Mouse (Mus musculus): Measurements from ENCODE around the gene Scube1. TPM values are rescaled to one million over a fixed set of nuclear protein-coding genes. Genes with fewer than 3 reads are reported as not detected.
A peak's percentile ranks its signal among the peaks of the same experiment; 100 is the strongest.

The Scube1 gene
- total and polyA plus RNA-seq, 2 experiments from 2014 or later: 4.7 to 14.9 TPM

DNA sequence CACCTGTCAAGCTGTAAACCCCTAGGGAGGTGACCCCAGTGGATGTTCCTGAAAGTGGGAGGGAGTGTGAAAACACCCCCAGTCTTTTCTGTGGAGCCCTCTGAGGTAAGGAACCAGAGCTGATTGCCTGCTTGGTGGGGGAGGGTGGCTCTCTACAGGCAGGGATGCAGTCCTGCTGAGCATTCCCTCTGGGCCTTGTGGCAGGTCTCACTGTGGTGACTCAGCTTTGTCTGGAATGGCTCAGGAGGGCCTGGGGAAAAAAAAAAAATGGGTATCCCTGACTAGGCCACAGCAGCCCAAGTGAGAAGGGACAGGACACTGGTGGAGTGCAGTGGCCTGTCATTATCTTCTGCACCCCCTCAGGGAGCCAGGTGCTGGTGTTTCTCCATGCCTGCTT, 131.6 kb downstream of the Scube1 start:
- DNase-seq (ENCODE audit: low spot score): no peak

GRCm38 (mm10) chr15:83592260-83593188, 132.3 kb downstream of the Scube1 start:
- DNase-seq (ENCODE audit: low spot score): no peak
- Histone ChIP-seq H3K27me3 (ENCODE audit: insufficient read depth, low read length) (no peaks in the 10 kb centered on the region), H3K4me2 (ENCODE audit: low read depth, low read length, poor library complexity, severe bottlenecking) (peak overlapping the region; percentile 80; the same call in 1 of the 2 replicates), H3K36me3 (ENCODE audit: insufficient read depth, low read length) (peaks cover 11% of the 10 kb centered on the region), H3K9ac (replicated peaks; ENCODE audit: low read length, poor library complexity, severe bottlenecking) (peak overlapping the region; percentile 5; the same call in 1 of the 2 replicates), H3K4me3 (ENCODE audit: low read depth, low read length) (no peak overlapping the region), H3K4me1 (ENCODE audit: insufficient read depth, low read length) (peaks cover 8% of the 10 kb centered on the region), H3K9me3 (ENCODE audit: low read length) (no peaks in the 10 kb centered on the region), H3K27ac (ENCODE audit: low read depth, low read length) (no peak overlapping the region)
- TF ChIP-seq CTCF (IDR thresholded peaks at IDR 0.05): no peak
- WGBS: 81% methylated on average over 8 of the region's 8 CpGs
- ATAC-seq (ENCODE audit: low FRiP score): no peak

More for the DNA sequence above, 131.6 kb downstream of the Scube1 start:
- H3K4me3 ChIP-seq (ENCODE audit: low read depth, low read length): peak overlapping the region; percentile 75
- peaks cover 11% of the 10 kb centered on the region; the same call in 1 of the 2 replicates for H3K36me3 ChIP-seq (ENCODE audit: insufficient read depth, low read length)
- ATAC-seq (ENCODE audit: low FRiP score): no peak
- H3K9me3 ChIP-seq (ENCODE audit: low read length): no peaks in the 10 kb centered on the region
- H3K4me1 ChIP-seq (ENCODE audit: insufficient read depth, low read length): peaks cover 8% of the 10 kb centered on the region
- 0 out of 2 replicates have a peak overlapping the region, but pooled peaks have one; percentile 36 for H3K9ac ChIP-seq (replicated peaks; ENCODE audit: low read length, poor library complexity, severe bottlenecking)
- no peaks in the 10 kb centered on the region for H3K27me3 ChIP-seq (ENCODE audit: insufficient read depth, low read length)
- TF ChIP-seq CTCF (IDR thresholded peaks at IDR 0.05): no peak
- peak overlapping the region; percentile 80 for H3K4me2 ChIP-seq (ENCODE audit: low read depth, low read length, poor library complexity, severe bottlenecking)
- H3K27ac ChIP-seq (ENCODE audit: low read depth, low read length): no peak overlapping the region

GRCm38 (mm10) chr15:83591758-83592157, 133.1 kb downstream of the Scube1 start:
- 87% methylated on average over 6 of the region's 6 CpGs for WGBS
- H3K27me3 ChIP-seq (ENCODE audit: insufficient read depth, low read length): no peaks in the 10 kb centered on the region
- H3K4me3 ChIP-seq (ENCODE audit: low read depth, low read length): no peak overlapping the region
- no peak for TF ChIP-seq CTCF (IDR thresholded peaks at IDR 0.05)
- H3K9me3 ChIP-seq (ENCODE audit: low read length): no peaks in the 10 kb centered on the region
- H3K4me1 ChIP-seq (ENCODE audit: insufficient read depth, low read length): peaks cover 8% of the 10 kb centered on the region
- H3K4me2 ChIP-seq (ENCODE audit: low read depth, low read length, poor library complexity, severe bottlenecking): no peak overlapping the region
- no peak for DNase-seq (ENCODE audit: low spot score)
- ATAC-seq (ENCODE audit: low FRiP score): no peak
- H3K9ac ChIP-seq (replicated peaks; ENCODE audit: low read length, poor library complexity, severe bottlenecking): peak overlapping the region; percentile 5; the same call in 1 of the 2 replicates
- H3K27ac ChIP-seq (ENCODE audit: low read depth, low read length): no peak overlapping the region
- peaks cover 17% of the 10 kb centered on the region for H3K36me3 ChIP-seq (ENCODE audit: insufficient read depth, low read length)

DNA sequence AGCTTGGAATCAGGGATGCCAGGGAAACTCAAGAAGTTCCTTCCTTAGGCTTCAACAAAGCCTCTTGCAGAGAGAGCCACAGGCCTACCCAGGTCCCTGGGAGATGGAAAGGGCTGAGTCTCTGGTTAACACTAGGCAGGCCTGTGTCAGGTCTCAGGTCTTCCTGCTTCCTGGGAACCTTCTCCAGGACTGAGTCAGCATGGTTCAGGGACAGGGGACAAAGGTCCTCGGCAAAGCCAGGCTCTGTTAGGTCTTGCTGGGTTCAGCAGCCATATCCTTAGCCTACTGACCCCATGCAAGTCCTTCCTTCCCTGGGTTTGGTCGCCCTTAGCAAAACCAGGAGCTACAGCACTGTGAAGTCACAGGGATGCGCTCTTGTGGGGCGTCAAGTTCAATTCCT, 134.0 kb downstream of the Scube1 start:
- H3K27me3 ChIP-seq (ENCODE audit: insufficient read depth, low read length): no peaks in the 10 kb centered on the region
- no peak overlapping the region for H3K4me2 ChIP-seq (ENCODE audit: low read depth, low read length, poor library complexity, severe bottlenecking)
- no peak for DNase-seq (ENCODE audit: low spot score)
- H3K9me3 ChIP-seq (ENCODE audit: low read length): no peaks in the 10 kb centered on the region
- WGBS: 90% methylated on average over 4 of the region's 4 CpGs
- no peak overlapping the region for H3K9ac ChIP-seq (replicated peaks; ENCODE audit: low read length, poor library complexity, severe bottlenecking)
- peaks cover 8% of the 10 kb centered on the region for H3K4me1 ChIP-seq (ENCODE audit: insufficient read depth, low read length)
- H3K27ac ChIP-seq (ENCODE audit: low read depth, low read length): no peak overlapping the region
- ATAC-seq (ENCODE audit: low FRiP score): no peak
- no peak overlapping the region for H3K4me3 ChIP-seq (ENCODE audit: low read depth, low read length)
- H3K36me3 ChIP-seq (ENCODE audit: insufficient read depth, low read length): peaks cover 26% of the 10 kb centered on the region
- TF ChIP-seq CTCF (IDR thresholded peaks at IDR 0.05): no peak

- no peak for ATAC-seq (ENCODE audit: low FRiP score)
- DNase-seq (ENCODE audit: low spot score): no peak
- Histone ChIP-seq H3K27ac (ENCODE audit: low read depth, low read length) (no peak overlapping the region), H3K4me3 (ENCODE audit: low read depth, low read length) (no peak overlapping the region), H3K36me3 (ENCODE audit: insufficient read depth, low read length) (peaks cover 64% of the 10 kb centered on the region), H3K4me2 (ENCODE audit: low read depth, low read length, poor library complexity, severe bottlenecking) (no peak overlapping the region), H3K9me3 (ENCODE audit: low read length) (no peaks in the 10 kb centered on the region), H3K4me1 (ENCODE audit: insufficient read depth, low read length) (no peaks in the 10 kb centered on the region), H3K27me3 (ENCODE audit: insufficient read depth, low read length) (no peaks in the 10 kb centered on the region), H3K9ac (replicated peaks; ENCODE audit: low read length, poor library complexity, severe bottlenecking) (no peak overlapping the region)
- TF ChIP-seq CTCF (IDR thresholded peaks at IDR 0.05): no peak
- WGBS: 96% methylated on average over 6 of the region's 6 CpGs
Measured at GRCm38 (mm10) chr15:83584741-83585220, 140.0 kb downstream of the Scube1 start.

Measured in midbrain, postnatal 0 days (tissue).